Mouse (Mus musculus): ENCODE measurements around the gene Cldn13.

DNA sequence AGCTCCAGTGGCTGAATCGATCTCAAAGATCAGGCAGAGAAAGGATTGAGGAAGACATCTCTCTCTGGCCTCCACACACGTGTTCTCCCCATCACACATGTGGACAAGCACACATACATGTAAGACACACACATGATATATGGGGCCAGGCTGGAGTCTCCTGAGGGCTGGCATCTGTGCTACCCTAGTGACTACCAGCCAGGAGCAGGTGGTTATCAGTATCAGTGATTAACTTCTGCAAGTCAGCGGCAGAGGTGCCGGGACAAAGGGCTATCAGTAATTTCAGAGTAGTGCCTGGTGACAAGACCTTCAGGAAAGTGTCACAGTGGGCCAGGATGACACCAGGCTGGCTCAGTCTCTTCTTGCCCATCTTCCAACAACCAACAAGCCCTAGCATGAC is 1.6 kb downstream of the Cldn13 start:
- TF ChIP-seq CTCF (IDR thresholded peaks at IDR 0.05; ENCODE audit: control insufficient read depth, insufficient read depth, insufficient read length) (no peak), USF1 (IDR thresholded peaks at IDR 0.05; ENCODE audit: low read depth) (no peak), MAX (IDR thresholded peaks at IDR 0.05) (no peak), MYOG (IDR thresholded peaks at IDR 0.05; ENCODE audit: control insufficient read depth, extremely low read depth, insufficient read length) (no peak), FOSL1 (IDR thresholded peaks at IDR 0.05; ENCODE audit: insufficient read depth, low read length, poor library complexity, severe bottlenecking) (no peak)
